Mouse (Mus musculus) forebrain, embryonic 13.5 days (tissue): ENCODE measurements around the gene Pgk1. TPM values are rescaled to one million over a fixed set of nuclear protein-coding genes. Genes with fewer than 3 reads are reported as not detected.

ENCODE experiments used
- ATAC-seq: fragments of 200-750 bp; cut with Nextera tagmentation; 2 replicates; pipeline ENCODE4 v1.8.0; 2017
- H3K27ac ChIP-seq: fragments of 300-500 bp; sonication (generic); 2 replicates; pipeline ENCODE4 v1.5.1; 2015; ENCODE audit warnings: inconsistent platforms, mild to moderate bottlenecking, moderate library complexity
- H3K27me3 ChIP-seq: fragments of 300-500 bp; sonication (generic); 2 replicates; pipeline ENCODE4 v1.6.1; 2015; ENCODE audit warnings: mild to moderate bottlenecking, inconsistent platforms
- H3K36me3 ChIP-seq: fragments of 300-500 bp; sonication (generic); 2 replicates; pipeline ENCODE4 v1.6.1; 2015; ENCODE audit warnings: mild to moderate bottlenecking, inconsistent platforms; ENCODE audit not compliant: poor library complexity, severe bottlenecking
- H3K4me1 ChIP-seq: fragments of 300-500 bp; sonication (generic); 2 replicates; pipeline ENCODE4 v1.6.1; 2015; ENCODE audit warnings: inconsistent platforms
- H3K4me2 ChIP-seq: fragments of 300-500 bp; sonication (generic); 2 replicates; pipeline ENCODE4 v1.6.1; 2015; ENCODE audit warnings: inconsistent platforms, mild to moderate bottlenecking, moderate library complexity
- H3K4me3 ChIP-seq: fragments of 300-500 bp; sonication (generic); 2 replicates; pipeline ENCODE4 v1.5.1; 2015; ENCODE audit warnings: mild to moderate bottlenecking, inconsistent platforms
- H3K9ac ChIP-seq: fragments of 300-500 bp; sonication (generic); 2 replicates; pipeline ENCODE4 v1.6.1; 2015; ENCODE audit warnings: mild to moderate bottlenecking, inconsistent platforms
- H3K9me3 ChIP-seq: fragments of 300-500 bp; sonication (generic); replicated peaks from 2 replicates; pipeline ENCODE4 v1.6.1; 2016; ENCODE audit warnings: inconsistent platforms
- WGBS: fragments of 180-500 bp; shearing (Covaris S2); methylation state at CpG from one replicate; pipeline ENCODE4 v1.1.7; 2015; 5-methylcytosine and 5-hydroxymethylcytosine counted together
- polyA plus RNA-seq: library from polyadenylated mRNA; unstranded; fragments of >200 nt; fragmentation: Nextera tagmentation; extraction: Ambion mirVana; gene quantifications from 2 replicates; pipeline ENCODE4 v1.2.1, GENCODE M21; 2015

Gene Pgk1
- 346 and 364 TPM in 2 replicates for polyA plus RNA-seq

DNA sequence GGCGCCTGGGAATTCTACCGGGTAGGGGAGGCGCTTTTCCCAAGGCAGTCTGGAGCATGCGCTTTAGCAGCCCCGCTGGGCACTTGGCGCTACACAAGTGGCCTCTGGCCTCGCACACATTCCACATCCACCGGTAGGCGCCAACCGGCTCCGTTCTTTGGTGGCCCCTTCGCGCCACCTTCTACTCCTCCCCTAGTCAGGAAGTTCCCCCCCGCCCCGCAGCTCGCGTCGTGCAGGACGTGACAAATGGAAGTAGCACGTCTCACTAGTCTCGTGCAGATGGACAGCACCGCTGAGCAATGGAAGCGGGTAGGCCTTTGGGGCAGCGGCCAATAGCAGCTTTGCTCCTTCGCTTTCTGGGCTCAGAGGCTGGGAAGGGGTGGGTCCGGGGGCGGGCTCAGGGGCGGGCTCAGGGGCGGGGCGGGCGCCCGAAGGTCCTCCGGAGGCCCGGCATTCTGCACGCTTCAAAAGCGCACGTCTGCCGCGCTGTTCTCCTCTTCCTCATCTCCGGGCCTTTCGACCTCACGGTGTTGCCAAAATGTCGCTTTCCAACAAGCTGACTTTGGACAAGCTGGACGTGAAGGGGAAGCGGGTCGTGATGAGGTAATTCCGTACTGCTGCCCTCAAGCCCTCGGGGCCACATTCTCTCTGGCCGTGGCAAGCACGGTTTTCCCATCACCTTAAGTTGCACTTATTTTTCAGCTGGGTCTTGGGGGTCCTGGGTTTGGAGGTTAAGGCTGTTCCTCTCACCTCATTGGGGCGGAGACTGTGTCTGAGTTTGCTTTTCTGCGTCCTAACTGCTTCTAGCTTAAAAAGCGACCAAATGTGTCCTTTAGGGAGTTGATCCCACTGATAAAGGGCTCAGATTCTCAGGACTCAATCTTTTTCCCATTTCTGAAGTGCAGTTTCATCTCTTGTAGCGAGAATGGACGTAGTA is at the start of gene Pgk1:
Gene Pgk1 (plus strand): TSS at position 388 of the 937 bp plus-strand sequence.
- Histone ChIP-seq H3K9me3 (no peaks in the 10 kb centered on the region), H3K4me1 (peaks cover 23% of the 10 kb centered on the region), H3K36me3 (no peaks in the 10 kb centered on the region), H3K4me2 (peak within 1 kb of the TSS; percentile 70), H3K27me3 (no peaks in the 10 kb centered on the region), H3K4me3 (peak within 1 kb of the TSS; percentile 54), H3K27ac (peak within 1 kb of the TSS; percentile 88), H3K9ac (peak within 1 kb of the TSS; percentile 73)
- peak; percentile 98 for ATAC-seq
- 12% methylated on average over 54 of the region's 55 CpGs for WGBS

DNA sequence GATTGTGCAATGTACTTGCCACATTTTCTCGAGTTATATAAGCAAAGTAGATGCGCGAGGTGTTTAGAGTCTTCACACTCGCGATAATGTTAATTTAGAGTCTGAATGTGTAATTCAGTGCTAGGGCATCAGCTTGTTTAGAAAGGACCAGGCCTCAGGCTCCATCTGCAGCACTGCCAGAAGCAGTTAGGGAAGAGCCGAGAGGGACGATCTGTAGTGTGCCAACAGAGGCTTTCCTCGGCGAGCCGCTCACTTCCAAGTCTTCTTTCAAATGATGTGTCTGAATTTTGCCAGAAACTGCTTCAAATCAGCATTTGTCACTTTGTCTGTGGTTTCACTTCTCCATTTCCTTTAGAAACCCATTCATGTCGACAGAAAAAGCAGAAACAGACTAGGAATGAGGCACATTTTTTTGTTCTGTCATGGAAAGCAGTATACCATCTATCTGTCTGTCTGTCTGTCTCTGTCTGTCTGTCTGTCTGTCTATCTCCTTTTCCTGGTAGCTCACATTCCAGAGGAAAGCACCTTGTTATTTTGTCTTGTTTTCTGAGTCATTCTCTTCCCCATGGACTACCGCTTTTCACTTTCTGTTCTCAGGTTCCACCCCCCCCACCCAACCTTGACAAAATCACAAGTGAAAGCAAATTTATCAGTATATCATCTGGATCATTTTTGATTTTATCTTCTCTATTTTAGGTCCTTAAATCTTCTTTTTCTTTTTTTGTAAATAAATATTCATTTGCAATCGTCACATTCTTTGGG is 47.4 kb upstream of the Pgk1 start:
- Histone ChIP-seq H3K36me3 (no peaks in the 10 kb centered on the region), H3K9ac (no peak overlapping the region), H3K27me3 (no peaks in the 10 kb centered on the region), H3K4me2 (no peak overlapping the region), H3K9me3 (no peaks in the 10 kb centered on the region), H3K4me1 (no peaks in the 10 kb centered on the region), H3K27ac (no peak overlapping the region), H3K4me3 (no peak overlapping the region)
- no peak for ATAC-seq
- WGBS, result 86% methylated on average over 13 of the region's 13 CpGs

DNA sequence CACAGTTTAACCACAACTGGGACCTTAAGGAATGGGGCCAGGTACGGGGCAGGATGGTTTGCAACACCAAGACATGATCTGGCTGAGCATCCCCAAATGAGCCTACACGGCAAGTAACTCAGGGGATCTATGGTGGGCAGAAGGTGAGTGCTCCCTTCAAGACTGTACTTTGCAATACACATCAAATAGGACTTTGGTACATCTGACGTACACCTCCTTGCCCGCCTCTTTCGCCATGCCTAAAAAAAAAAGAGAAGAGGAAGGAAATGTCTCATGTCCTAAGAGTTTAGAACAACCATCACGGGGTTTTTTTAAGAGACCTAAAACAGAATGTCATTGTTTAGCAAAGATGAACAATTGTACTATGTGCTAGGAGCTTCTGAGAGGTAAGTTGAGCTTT is 44.0 kb upstream of the Pgk1 start, which contains the start of gene Tlr13:
Gene Tlr13 (plus strand): TSS at position 269 of the 400 bp plus-strand sequence.
- no peak within 1 kb of the TSS for H3K27ac ChIP-seq
- H3K4me2 ChIP-seq, result no peak within 1 kb of the TSS
- no peak for ATAC-seq
- WGBS, result 89% methylated on average over 6 of the region's 6 CpGs
- H3K27me3 ChIP-seq, result no peaks in the 10 kb centered on the region
- no peaks in the 10 kb centered on the region for H3K9me3 ChIP-seq
- no peak within 1 kb of the TSS for H3K9ac ChIP-seq
- no peak within 1 kb of the TSS for H3K4me3 ChIP-seq
- H3K36me3 ChIP-seq, result no peaks in the 10 kb centered on the region
- no peaks in the 10 kb centered on the region for H3K4me1 ChIP-seq

DNA sequence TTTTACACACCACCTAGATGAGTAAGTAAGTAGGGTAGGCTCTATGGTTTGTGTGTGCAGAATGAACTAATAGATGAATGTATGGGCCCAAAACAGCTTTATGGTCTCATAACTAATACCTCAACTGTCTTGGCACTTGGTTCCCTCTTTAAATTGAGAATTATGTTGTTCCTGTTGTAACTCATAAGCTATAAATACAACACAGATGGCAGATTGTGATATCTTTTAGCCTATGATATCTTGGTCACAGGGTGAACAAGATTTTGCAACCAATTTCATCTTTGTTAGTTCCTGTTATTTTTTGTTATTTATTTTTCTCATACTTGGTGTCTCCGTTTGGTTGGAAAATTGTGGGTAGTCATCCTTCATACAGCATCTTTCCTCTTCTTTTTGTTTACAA is 38.7 kb upstream of the Pgk1 start:
- H3K9me3 ChIP-seq, result no peaks in the 10 kb centered on the region
- WGBS, result 89% methylated on average over 1 of the region's 1 CpGs
- no peak overlapping the region for H3K4me3 ChIP-seq
- no peak overlapping the region for H3K4me2 ChIP-seq
- H3K9ac ChIP-seq, result no peak overlapping the region
- H3K27ac ChIP-seq, result no peak overlapping the region
- ATAC-seq, result no peak
- no peaks in the 10 kb centered on the region for H3K27me3 ChIP-seq
- no peaks in the 10 kb centered on the region for H3K36me3 ChIP-seq
- no peaks in the 10 kb centered on the region for H3K4me1 ChIP-seq

DNA sequence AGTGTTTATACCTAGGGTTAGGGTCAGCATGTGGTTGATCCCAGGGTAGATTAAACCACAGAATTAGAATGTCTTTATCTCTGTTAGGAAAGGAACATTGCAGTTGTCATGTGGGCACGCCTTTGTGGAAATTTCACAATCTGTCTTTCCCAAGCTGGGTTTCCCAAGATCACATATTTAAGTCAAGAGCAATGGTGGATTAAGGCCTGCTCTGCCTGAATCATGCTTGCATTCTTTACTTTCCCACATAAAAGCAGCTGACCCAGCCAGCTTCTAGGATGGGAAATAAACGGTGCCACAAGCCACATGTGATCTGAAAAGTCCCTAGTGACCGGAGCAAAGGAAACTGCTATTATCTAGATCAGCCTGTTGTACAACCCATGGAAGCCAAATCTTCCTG is 37.4 kb upstream of the Pgk1 start:
- Histone ChIP-seq H3K9ac (no peak overlapping the region), H3K4me3 (no peak overlapping the region), H3K36me3 (no peaks in the 10 kb centered on the region), H3K9me3 (no peaks in the 10 kb centered on the region), H3K27ac (no peak overlapping the region), H3K4me2 (no peak overlapping the region), H3K27me3 (no peaks in the 10 kb centered on the region), H3K4me1 (no peaks in the 10 kb centered on the region)
- WGBS, result 88% methylated on average over 3 of the region's 3 CpGs
- ATAC-seq, result no peak

DNA sequence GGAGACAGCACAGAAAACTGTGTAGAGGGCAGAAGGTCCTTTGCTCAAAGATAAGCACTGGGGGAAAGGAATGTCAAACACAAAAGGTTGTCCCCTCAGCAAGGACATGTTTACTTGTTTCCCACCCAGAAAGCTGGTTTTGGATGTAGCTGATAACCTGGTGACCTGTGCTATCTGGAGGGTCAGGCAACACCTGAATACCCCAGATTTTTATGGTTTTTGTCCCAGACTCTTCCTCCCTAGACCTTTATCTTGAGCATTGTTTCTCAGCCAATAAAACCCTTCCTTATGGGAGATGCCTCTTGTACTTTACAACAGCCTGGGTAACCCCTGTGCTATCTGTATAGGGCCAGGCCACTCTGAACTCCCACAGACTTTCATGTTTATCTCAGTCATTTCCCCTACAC is 32.7 kb upstream of the Pgk1 start:
- H3K4me1 ChIP-seq, result no peaks in the 10 kb centered on the region
- no peak overlapping the region for H3K4me3 ChIP-seq
- H3K9ac ChIP-seq, result no peak overlapping the region
- H3K4me2 ChIP-seq, result no peak overlapping the region
- H3K36me3 ChIP-seq, result no peaks in the 10 kb centered on the region
- H3K27me3 ChIP-seq, result no peaks in the 10 kb centered on the region
- no peak overlapping the region for H3K27ac ChIP-seq
- H3K9me3 ChIP-seq, result no peaks in the 10 kb centered on the region
- ATAC-seq, result no peak

DNA sequence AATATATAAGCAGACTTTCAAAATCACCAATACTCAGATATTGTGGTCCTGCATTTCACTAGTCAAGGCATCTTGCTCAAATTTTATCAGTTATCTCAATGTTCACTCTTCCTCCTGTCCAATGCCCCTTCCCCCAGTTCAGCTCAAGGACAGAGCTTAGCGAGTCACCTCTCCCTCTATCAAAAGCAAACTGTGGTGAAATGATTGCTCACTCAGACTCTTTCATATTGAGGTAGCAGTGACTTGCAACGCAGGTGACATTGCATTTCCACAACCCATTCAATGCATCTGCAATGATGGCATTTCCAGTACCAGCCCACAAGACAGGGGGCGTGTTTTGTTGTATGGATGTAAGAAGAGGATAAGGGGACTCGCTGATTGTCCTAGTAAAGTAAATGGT is 31.0 kb upstream of the Pgk1 start:
- Histone ChIP-seq H3K36me3 (no peaks in the 10 kb centered on the region), H3K4me1 (no peaks in the 10 kb centered on the region), H3K27ac (no peak overlapping the region), H3K4me2 (no peak overlapping the region), H3K9ac (no peak overlapping the region), H3K4me3 (no peak overlapping the region), H3K27me3 (no peaks in the 10 kb centered on the region), H3K9me3 (no peaks in the 10 kb centered on the region)
- ATAC-seq, result no peak
- 81% methylated on average over 4 of the region's 4 CpGs for WGBS

DNA sequence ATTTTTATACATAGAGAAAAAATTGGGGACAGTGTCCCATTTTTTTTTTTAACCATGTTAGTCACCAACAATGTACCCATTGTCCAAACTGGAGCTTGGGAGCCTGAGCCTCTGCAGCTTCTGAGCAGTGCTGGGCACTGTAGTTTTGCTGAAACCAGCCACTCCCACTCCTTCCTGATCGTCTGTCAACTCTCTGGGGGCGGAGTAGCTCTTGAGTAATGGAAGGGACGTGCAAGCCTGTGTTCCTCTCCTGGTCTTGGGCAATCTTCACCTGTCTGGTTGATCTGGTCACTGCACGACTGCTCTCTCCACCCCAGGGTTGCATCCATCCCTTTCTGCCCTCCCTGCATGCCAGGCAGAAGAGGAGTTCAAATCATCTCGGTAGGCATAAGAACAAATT is 22.9 kb upstream of the Pgk1 start:
- Histone ChIP-seq H3K4me1 (no peaks in the 10 kb centered on the region), H3K27me3 (no peaks in the 10 kb centered on the region), H3K36me3 (no peaks in the 10 kb centered on the region), H3K27ac (no peak overlapping the region), H3K4me2 (no peak overlapping the region), H3K4me3 (no peak overlapping the region), H3K9ac (no peak overlapping the region), H3K9me3 (no peaks in the 10 kb centered on the region)
- 63% methylated on average over 5 of the region's 5 CpGs for WGBS
- ATAC-seq, result no peak

DNA sequence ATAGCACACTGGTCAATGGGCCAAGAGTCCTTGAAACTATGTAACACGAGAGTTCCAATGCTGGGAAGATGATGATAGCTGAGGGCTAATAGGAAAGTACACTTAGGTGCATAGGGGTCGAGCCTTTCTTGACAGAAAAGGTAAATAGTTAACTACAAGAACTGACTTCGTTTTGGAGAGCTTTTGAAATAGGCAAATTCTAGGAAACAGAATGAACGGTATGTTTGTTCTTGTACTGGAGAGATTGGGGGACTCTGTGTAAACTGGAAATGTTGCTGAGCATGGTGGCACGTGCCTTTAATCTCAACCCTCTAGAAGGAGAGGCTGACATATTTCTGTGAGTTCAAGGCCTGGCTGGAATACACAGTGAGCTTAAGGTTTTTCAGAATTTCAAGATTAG is 22.3 kb upstream of the Pgk1 start:
- Histone ChIP-seq H3K4me1 (no peaks in the 10 kb centered on the region), H3K9ac (no peak overlapping the region), H3K4me2 (no peak overlapping the region), H3K9me3 (no peaks in the 10 kb centered on the region), H3K36me3 (no peaks in the 10 kb centered on the region), H3K27me3 (no peaks in the 10 kb centered on the region), H3K27ac (no peak overlapping the region), H3K4me3 (no peak overlapping the region)
- no peak for ATAC-seq
- 79% methylated on average over 5 of the region's 5 CpGs for WGBS

DNA sequence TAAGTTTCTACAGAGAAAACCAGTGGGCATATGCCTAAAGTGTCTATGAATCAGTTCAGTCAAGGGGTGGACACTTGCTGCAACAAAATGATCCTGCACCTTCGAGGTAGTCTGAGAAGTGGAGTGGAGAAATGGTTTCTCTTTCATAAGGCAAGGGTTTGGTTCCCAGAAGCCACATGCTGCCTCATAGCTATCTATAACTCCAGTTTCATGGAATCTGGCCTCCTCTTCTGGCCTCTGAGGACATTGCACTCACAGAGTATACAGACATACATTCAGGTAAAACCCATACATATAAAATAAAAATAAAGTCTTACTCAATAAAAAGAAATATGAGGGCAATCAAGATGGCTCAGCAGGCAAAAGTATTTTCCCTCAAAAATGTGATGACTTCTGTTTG is 21.8 kb upstream of the Pgk1 start:
- Histone ChIP-seq H3K4me2 (no peak overlapping the region), H3K4me1 (no peaks in the 10 kb centered on the region), H3K9ac (no peak overlapping the region), H3K36me3 (no peaks in the 10 kb centered on the region), H3K27ac (no peak overlapping the region), H3K4me3 (no peak overlapping the region), H3K27me3 (no peaks in the 10 kb centered on the region), H3K9me3 (no peaks in the 10 kb centered on the region)
- ATAC-seq, result no peak
- 60% methylated on average over 1 of the region's 1 CpGs for WGBS

DNA sequence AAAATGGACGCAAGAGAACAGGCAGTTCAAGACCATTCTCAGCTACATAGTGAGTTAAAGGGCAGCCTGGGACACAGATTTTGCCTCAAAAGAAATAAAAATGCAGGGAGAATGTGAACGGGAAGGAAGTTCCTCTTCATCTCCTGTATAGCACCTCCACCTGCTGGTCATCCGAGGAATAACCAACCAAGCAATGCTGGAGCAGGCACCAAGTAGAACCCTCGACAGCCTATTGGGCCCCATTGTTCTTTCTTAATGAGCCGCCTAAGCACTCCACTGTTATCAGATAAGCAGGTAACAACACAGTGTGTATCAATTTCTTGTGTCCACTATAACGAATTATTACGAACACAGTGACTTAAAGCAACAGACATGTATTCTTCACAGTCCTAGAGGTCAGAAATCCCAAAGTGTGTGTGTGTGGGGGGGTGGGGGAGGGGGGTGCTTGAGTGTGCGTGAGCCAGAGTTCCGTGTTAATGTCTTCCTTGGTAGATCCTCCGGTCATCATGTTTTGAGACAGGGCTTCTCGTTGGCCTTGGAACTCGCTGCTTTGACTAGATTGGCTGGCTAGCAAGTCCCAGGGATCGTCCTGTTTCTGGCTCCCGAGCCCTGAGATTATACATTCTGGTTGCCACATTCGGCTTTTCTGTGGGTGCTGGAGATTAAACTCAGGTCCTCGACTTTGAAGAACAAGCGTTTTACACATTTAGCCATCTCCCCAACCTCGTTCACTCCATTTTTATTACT is 15.6 kb upstream of the Pgk1 start:
- H3K4me3 ChIP-seq, result peak overlapping the region; percentile 30
- WGBS, result 22% methylated on average over 18 of the region's 18 CpGs
- H3K4me1 ChIP-seq, result no peaks in the 10 kb centered on the region
- no peak overlapping the region for H3K27ac ChIP-seq
- no peaks in the 10 kb centered on the region for H3K9me3 ChIP-seq
- peak overlapping the region; percentile 51 for H3K4me2 ChIP-seq
- peak; percentile 93 for ATAC-seq
- no peaks in the 10 kb centered on the region for H3K27me3 ChIP-seq
- H3K36me3 ChIP-seq, result no peaks in the 10 kb centered on the region
- no peak overlapping the region for H3K9ac ChIP-seq

DNA sequence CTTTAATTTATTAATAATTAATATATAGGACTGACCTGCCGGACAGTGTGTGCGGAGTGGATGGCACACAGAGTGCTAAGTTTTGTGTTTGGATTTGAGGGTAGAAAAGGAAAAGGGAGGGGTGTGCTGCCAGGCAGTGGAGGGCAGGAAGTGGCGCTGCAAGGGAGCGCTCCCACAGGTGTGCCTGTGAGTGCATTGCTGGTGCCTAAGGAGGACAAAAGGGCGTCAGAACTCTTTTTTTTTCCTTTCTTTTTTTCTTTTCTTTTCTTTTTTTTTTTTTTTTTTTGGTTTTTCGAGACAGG is 15.1 kb upstream of the Pgk1 start:
- H3K4me1 ChIP-seq, result no peaks in the 10 kb centered on the region
- WGBS, result 71% methylated on average over 6 of the region's 6 CpGs
- H3K27me3 ChIP-seq, result no peaks in the 10 kb centered on the region
- H3K4me3 ChIP-seq, result peak overlapping the region; percentile 30; the same call in 1 of the 2 replicates
- H3K4me2 ChIP-seq, result peak overlapping the region; percentile 51
- no peak overlapping the region for H3K9ac ChIP-seq
- no peaks in the 10 kb centered on the region for H3K9me3 ChIP-seq
- H3K36me3 ChIP-seq, result no peaks in the 10 kb centered on the region
- peak; percentile 58 for ATAC-seq
- no peak overlapping the region for H3K27ac ChIP-seq
